Mouse (Mus musculus) brain, embryonic 14.5 days (tissue): Measurements from ENCODE around the gene D230025D16Rik.

Experiments
- CTCF ChIP-seq: fragments of 200-500 bp; IDR thresholded peaks from 2 replicates; pipeline ENCODE4 v1.5.1; 2012; ENCODE audit warnings: inconsistent platforms, mild to moderate bottlenecking, moderate library complexity, borderline replicate concordance; ENCODE audit not compliant: insufficient read depth, insufficient read length; ENCODE audit errors: extremely low read depth
- POLR2A ChIP-seq: fragments of 200-500 bp; IDR thresholded peaks from 2 replicates; pipeline ENCODE4 v1.6.1; 2012; ENCODE audit warnings: mild to moderate bottlenecking, inconsistent platforms, borderline replicate concordance; ENCODE audit not compliant: poor library complexity, insufficient read depth, insufficient read length, severe bottlenecking; ENCODE audit errors: extremely low read depth

DNA sequence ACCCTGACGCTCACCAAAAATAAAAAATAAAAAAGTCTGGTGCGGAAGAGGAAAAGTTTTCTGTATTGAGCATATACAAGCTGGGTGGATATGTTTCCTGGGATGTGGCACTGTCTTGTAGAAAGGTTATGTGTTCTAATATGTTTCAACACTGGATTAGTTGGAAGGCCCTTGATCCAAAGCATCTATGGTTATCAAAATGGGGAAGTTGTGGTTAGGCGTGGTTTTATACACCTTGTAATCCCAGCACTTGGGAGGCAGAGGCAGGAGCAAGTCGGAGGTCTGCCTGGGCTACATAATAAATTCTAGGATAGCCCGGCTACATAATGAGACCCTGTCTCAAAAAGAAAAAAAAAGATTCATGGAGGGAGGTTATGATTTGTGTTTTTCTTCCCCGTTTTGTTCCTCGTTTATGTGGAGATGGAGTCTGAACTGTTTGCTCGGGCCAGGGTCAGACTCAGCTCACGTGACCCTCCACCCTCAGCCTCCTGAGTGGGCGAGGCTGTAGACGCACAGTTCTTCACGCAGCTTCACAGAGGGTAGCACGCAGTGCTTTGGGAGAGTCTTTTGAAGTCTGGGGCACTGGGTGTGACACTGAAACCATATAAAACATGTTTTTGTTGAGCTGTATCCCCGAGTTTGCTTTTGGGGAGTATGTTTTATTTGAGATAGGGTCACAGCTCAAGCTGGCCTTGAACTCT lies 12.6 kb downstream of the D230025D16Rik start:
- no peak for TF ChIP-seq CTCF
- TF ChIP-seq POLR2A = no peak
